Mouse (Mus musculus): ENCODE measurements at regions not wholly inside any gene's neighbourhood (a gene's known extent, or its start where the extent isn't known, plus 50 kb on each side); places are given as distances from the start of the nearest gene placed in this dataset.
"Not testable (repeated sequence)": the region's sequence is repeated elsewhere in the genome, so short reads cannot be mapped to it uniquely, and the experiment has no call there.

GRCm38 (mm10) chrX:76141022-76141421 is 123.1 kb upstream of the Cldn34b3 start:
- Histone ChIP-seq H3K36me3 (ENCODE audit: control insufficient read depth in 1 of 2, insufficient read depth in 2 of 2, low read length in 2 of 2) (no peaks in the 10 kb centered on the region), H3K9me3 (replicated peaks; ENCODE audit: insufficient read depth, low read length) (no peaks in the 10 kb centered on the region), H3K4me3 (ENCODE audit: control insufficient read depth in 1 of 2, insufficient read depth in 1 of 2, low read depth in 2 of 2, low read length in 2 of 2) (no peak overlapping the region), H3K27me3 (ENCODE audit: control insufficient read depth in 1 of 2, insufficient read depth in 2 of 2, low read length in 2 of 2) (no peaks in the 10 kb centered on the region), H3K4me1 (ENCODE audit: control insufficient read depth in 1 of 2, insufficient read depth in 2 of 2, low read length in 2 of 2) (no peaks in the 10 kb centered on the region), H3K27ac (ENCODE audit: control insufficient read depth, low read depth, low read length) (no peak overlapping the region), H3K9ac (ENCODE audit: control insufficient read depth, low read depth, low read length, poor library complexity, severe bottlenecking) (no peak overlapping the region), H3K79me2 (ENCODE audit: control insufficient read depth, insufficient read depth, low read length, poor library complexity) (no peaks in the 10 kb centered on the region)
- TF ChIP-seq POLR2AphosphoS2 (IDR thresholded peaks at IDR 0.05; ENCODE audit: low read length) (no peak), GATA1 (IDR thresholded peaks at IDR 0.05; ENCODE audit: low read depth, low read length) (no peak), CHD2 (IDR thresholded peaks at IDR 0.05; ENCODE audit: low read length) (no peak), RAD21 (IDR thresholded peaks at IDR 0.05; ENCODE audit: low read depth, low read length) (no peak), MYB (IDR thresholded peaks at IDR 0.05; ENCODE audit: low read depth, low read length) (no peak), NELFE (IDR thresholded peaks at IDR 0.05; ENCODE audit: low read depth, low read length) (no peak), ZKSCAN1 (IDR thresholded peaks at IDR 0.05; ENCODE audit: low read depth, low read length) (no peak), SMC3 (IDR thresholded peaks at IDR 0.05; ENCODE audit: low read depth, low read length) (no peak), USF1 (IDR thresholded peaks at IDR 0.05; ENCODE audit: low read depth, low read length) (no peak), ZMIZ1 (IDR thresholded peaks at IDR 0.05; ENCODE audit: low read depth, low read length) (no peak), MYC (IDR thresholded peaks at IDR 0.05; ENCODE audit: low read depth, low read length) (no peak)
- no peak for DNase-seq (ENCODE audit: low read depth, low spot score)

GRCm38 (mm10) chrX:76174806-76175205 is 89.3 kb upstream of the Cldn34b3 start:
- H3K36me3 ChIP-seq (ENCODE audit: control insufficient read depth in 1 of 2, insufficient read depth in 2 of 2, low read length in 2 of 2); DNase-seq (ENCODE audit: low read depth, low spot score): not testable (repeated sequence)

GRCm38 (mm10) chrX:76181446-76182148 is 82.5 kb upstream of the Cldn34b3 start:
- no peaks in the 10 kb centered on the region for H3K4me1 ChIP-seq (ENCODE audit: control insufficient read depth in 1 of 2, insufficient read depth in 2 of 2, low read length in 2 of 2)
- no peak for DNase-seq (ENCODE audit: low read depth, low spot score)
- H3K79me2 ChIP-seq (ENCODE audit: control insufficient read depth, insufficient read depth, low read length, poor library complexity): no peaks in the 10 kb centered on the region
- H3K36me3 ChIP-seq (ENCODE audit: control insufficient read depth in 1 of 2, insufficient read depth in 2 of 2, low read length in 2 of 2): no peaks in the 10 kb centered on the region
- H3K4me3 ChIP-seq (ENCODE audit: control insufficient read depth in 1 of 2, insufficient read depth in 1 of 2, low read depth in 2 of 2, low read length in 2 of 2): no peak overlapping the region
- no peak overlapping the region for H3K9ac ChIP-seq (ENCODE audit: control insufficient read depth, low read depth, low read length, poor library complexity, severe bottlenecking)
- TF ChIP-seq MAFK (IDR thresholded peaks at IDR 0.05; ENCODE audit: borderline replicate concordance, low read depth, low read length): no peak
- H3K27me3 ChIP-seq (ENCODE audit: control insufficient read depth in 1 of 2, insufficient read depth in 2 of 2, low read length in 2 of 2): no peaks in the 10 kb centered on the region
- no peaks in the 10 kb centered on the region for H3K9me3 ChIP-seq (replicated peaks; ENCODE audit: insufficient read depth, low read length)
- H3K27ac ChIP-seq (ENCODE audit: control insufficient read depth, low read depth, low read length): no peak overlapping the region

More at GRCm38 (mm10) chrX:76174806-76175205, 89.3 kb upstream of the Cldn34b3 start:
- H3K27me3 ChIP-seq (ENCODE audit: control insufficient read depth in 1 of 2, insufficient read depth in 2 of 2, low read length in 2 of 2); H3K4me1 ChIP-seq (ENCODE audit: control insufficient read depth in 1 of 2, insufficient read depth in 2 of 2, low read length in 2 of 2); H3K9me3 ChIP-seq (replicated peaks; ENCODE audit: insufficient read depth, low read length); H3K79me2 ChIP-seq (ENCODE audit: control insufficient read depth, insufficient read depth, low read length, poor library complexity); H3K9ac ChIP-seq (ENCODE audit: control insufficient read depth, low read depth, low read length, poor library complexity, severe bottlenecking); H3K27ac ChIP-seq (ENCODE audit: control insufficient read depth, low read depth, low read length); H3K4me3 ChIP-seq (ENCODE audit: control insufficient read depth in 1 of 2, insufficient read depth in 1 of 2, low read depth in 2 of 2, low read length in 2 of 2): not testable (repeated sequence)
